Mouse (Mus musculus) spleen, adult 2 months (tissue): ENCODE measurements around the gene Calcoco1. TPM values are rescaled to one million over a fixed set of nuclear protein-coding genes. Genes with fewer than 3 reads are reported as not detected.
A peak's percentile ranks its signal among the peaks of the same experiment; 100 is the strongest.

ENCODE experiments used
- DNase-seq, 2 experiments: peaks; one replicate each; pipeline versions ENCODE4 v3.0.0 to v3.0.0-alpha.2; 2012 to 2021; ENCODE audit warnings: low spot score in 2 of 2, low read depth in 1 of 2
- H3K27ac ChIP-seq: fragments of 200-500 bp; 2 replicates; pipeline ENCODE4 v1.5.1; 2012; ENCODE audit warnings: low read length, inconsistent platforms; ENCODE audit not compliant: insufficient read depth
- H3K27me3 ChIP-seq: fragments of 200-500 bp; 2 replicates; pipeline ENCODE4 v1.6.1; 2012; ENCODE audit warnings: mild to moderate bottlenecking, moderate library complexity, low read length, inconsistent platforms; ENCODE audit not compliant: control insufficient read depth, insufficient read depth
- H3K36me3 ChIP-seq: fragments of 200-500 bp; 2 replicates; pipeline ENCODE4 v1.6.1; 2012; ENCODE audit warnings: mild to moderate bottlenecking, low read length, inconsistent platforms; ENCODE audit not compliant: control insufficient read depth, insufficient read depth
- H3K4me1 ChIP-seq: fragments of 200-500 bp; 2 replicates; pipeline ENCODE4 v1.6.1; 2011; ENCODE audit warnings: inconsistent platforms; ENCODE audit not compliant: control insufficient read depth, insufficient read depth, insufficient read length
- H3K4me3 ChIP-seq: fragments of 200-500 bp; 2 replicates; pipeline ENCODE4 v1.5.1; 2011; ENCODE audit warnings: mild to moderate bottlenecking, inconsistent platforms; ENCODE audit not compliant: insufficient read depth, insufficient read length; ENCODE audit errors: extremely low read depth
- CTCF ChIP-seq: fragments of 200-500 bp; IDR thresholded peaks from 2 replicates; pipeline ENCODE4 v1.5.1; 2011; ENCODE audit warnings: mild to moderate bottlenecking, inconsistent platforms; ENCODE audit not compliant: insufficient read depth, insufficient read length, insufficient replicate concordance; ENCODE audit errors: extremely low read depth
- POLR2A ChIP-seq: fragments of 200-500 bp; IDR thresholded peaks from 2 replicates; pipeline ENCODE4 v1.6.1; 2011; ENCODE audit warnings: low read depth, low read length, inconsistent platforms
- WGBS: fragments of 180-500 bp; shearing (Covaris S2); methylation state at CpG from one replicate; pipeline ENCODE4 v1.1.7; 2018; 5-methylcytosine and 5-hydroxymethylcytosine counted together
- polyA plus RNA-seq: library from polyadenylated mRNA; depleted of rRNA; stranded (reverse); fragments of >200 nt; gene quantifications from 2 replicates; pipeline ENCODE4 v1.2.3, GENCODE M21; 2012; rRNA removed

Calcoco1 gene
- polyA plus RNA-seq = 29.6 and 34.9 TPM in 2 replicates

DNA sequence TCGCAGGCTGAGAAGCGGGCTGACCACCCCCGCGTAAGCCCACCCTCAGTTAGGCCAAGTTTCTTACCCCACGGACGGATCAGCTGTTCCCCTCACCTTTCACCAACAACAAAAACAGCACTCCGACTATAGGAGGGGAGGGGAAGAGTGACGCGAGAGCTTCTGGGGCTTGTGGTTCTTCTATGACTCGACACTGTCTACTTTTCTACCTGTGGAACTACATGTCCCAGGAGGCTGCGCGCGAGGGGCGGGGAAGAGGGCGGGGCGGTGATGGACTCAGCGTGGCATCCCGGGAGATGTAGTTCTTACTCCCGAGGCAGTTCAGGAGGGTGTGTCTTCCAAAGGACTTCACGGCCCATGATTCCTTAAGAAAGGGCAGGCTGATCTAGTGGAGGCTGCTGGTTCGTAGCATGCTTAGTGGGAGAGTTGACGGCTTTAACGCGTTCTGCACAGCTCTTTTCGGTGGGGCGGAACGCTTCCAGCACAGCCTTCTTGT lies at the start of gene Calcoco1:
Gene Calcoco1 (minus strand): TSS at position 199 of the 496 bp plus-strand sequence.
- Histone ChIP-seq H3K4me1 (peaks cover 2% of the 10 kb centered on the region; the same call in 1 of the 2 replicates), H3K36me3 (peaks cover 4% of the 10 kb centered on the region), H3K27ac (0 out of 2 replicates have a peak within 1 kb of the TSS, but pooled peaks have one; percentile 24), H3K4me3 (peak within 1 kb of the TSS; percentile 74), H3K27me3 (no peaks in the 10 kb centered on the region)
- DNase-seq = peak; percentile 89
- 3% methylated on average over 27 of the region's 27 CpGs for WGBS
- TF ChIP-seq POLR2A (no peak), CTCF (no peak)

DNA sequence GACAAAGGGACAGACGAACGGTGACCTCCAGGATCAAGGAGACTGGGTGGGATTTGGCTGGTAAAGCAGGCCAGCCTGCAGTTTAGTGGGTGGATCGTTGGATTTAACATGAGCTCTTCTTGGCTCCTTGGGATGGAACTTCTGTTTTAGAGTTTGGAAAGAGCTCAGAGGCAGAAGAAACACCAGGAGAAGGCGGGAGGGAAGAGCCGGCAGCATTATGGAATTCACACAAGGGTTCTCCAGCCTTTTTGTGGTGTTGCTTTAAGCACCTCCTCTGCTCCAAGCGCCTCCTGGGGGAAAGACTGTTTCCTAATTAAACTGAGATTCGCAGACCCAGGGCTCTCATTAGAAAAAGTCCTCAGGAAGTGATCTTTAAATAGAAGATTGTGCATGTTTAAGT lies 48.9 kb upstream of the Calcoco1 start:
- DNase-seq = no peak
- Histone ChIP-seq H3K36me3 (no peaks in the 10 kb centered on the region), H3K4me1 (no peaks in the 10 kb centered on the region), H3K27ac (no peak overlapping the region), H3K4me3 (no peak overlapping the region), H3K27me3 (no peaks in the 10 kb centered on the region)
- TF ChIP-seq CTCF = no peak
- no peak for TF ChIP-seq POLR2A
- WGBS = 62% methylated on average over 7 of the region's 7 CpGs

DNA sequence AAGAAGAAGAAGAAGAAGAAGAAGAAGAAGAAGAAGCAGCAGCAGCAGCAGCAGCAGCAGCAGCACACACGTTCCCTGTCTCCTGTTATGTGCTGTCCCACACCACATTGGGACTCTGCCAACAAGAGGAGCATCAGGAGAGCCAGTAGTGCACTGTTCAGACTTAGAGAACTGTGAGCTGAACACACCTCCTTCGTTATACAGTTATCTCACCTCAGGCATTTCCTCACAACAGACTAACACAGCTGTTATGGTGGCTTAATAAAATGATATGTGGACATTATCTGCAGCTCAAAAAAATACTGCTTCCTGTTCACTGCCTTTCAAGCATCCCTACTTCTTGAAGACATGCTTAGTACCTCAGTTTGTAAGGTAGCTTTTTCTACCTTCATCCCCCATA lies 43.2 kb upstream of the Calcoco1 start:
- H3K27ac ChIP-seq = no peak overlapping the region
- TF ChIP-seq POLR2A (no peak), CTCF (no peak)
- no peaks in the 10 kb centered on the region for H3K36me3 ChIP-seq
- no peaks in the 10 kb centered on the region; the same call in 1 of the 2 replicates for H3K27me3 ChIP-seq
- no peaks in the 10 kb centered on the region for H3K4me1 ChIP-seq
- no peak for DNase-seq
- 35% methylated on average over 2 of the region's 2 CpGs for WGBS
- no peak overlapping the region for H3K4me3 ChIP-seq

- Histone ChIP-seq H3K27me3 (no peaks in the 10 kb centered on the region; the same call in 1 of the 2 replicates), H3K4me1 (no peaks in the 10 kb centered on the region), H3K36me3 (no peaks in the 10 kb centered on the region), H3K27ac (no peak overlapping the region), H3K4me3 (no peak overlapping the region)
- TF ChIP-seq POLR2A (no peak), CTCF (peak; percentile 18; the same call in 1 of the 2 replicates)
- no peak for DNase-seq
- 10% methylated on average over 7 of the region's 7 CpGs for WGBS
Measured at GRCm38 (mm10) chr15:102761745-102762378, 39.9 kb upstream of the Calcoco1 start.

DNA sequence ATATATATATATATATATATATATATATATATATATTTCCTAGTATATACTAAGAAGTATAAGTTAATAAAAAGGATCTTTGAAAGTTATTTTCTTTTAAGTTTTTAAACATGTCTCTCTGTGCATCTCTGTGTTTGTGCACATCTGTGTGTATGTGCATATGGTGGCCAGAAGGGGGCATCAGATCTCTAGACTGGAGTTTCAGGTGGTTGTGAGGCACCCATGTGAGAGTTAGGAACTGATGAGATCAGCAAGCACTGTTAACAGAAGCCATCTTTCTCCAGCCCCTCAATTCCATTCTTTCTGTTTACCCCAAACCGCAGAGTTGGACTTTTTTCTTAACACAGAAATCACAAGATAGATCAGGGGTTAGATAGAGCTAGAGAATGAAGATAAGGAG lies 35.7 kb upstream of the Calcoco1 start:
- Histone ChIP-seq H3K4me1 (no peaks in the 10 kb centered on the region), H3K4me3 (no peak overlapping the region), H3K36me3 (no peaks in the 10 kb centered on the region), H3K27ac (no peak overlapping the region), H3K27me3 (peaks cover 2% of the 10 kb centered on the region)
- DNase-seq = no peak
- TF ChIP-seq POLR2A (no peak), CTCF (no peak)
- 94% methylated on average over 1 of the region's 1 CpGs for WGBS

GRCm38 (mm10) chr15:102755053-102755452 lies 33.1 kb upstream of the Calcoco1 start:
- no peak for TF ChIP-seq POLR2A
- Histone ChIP-seq H3K4me1 (no peaks in the 10 kb centered on the region), H3K4me3 (no peak overlapping the region), H3K36me3 (no peaks in the 10 kb centered on the region), H3K27me3 (peaks cover 3% of the 10 kb centered on the region), H3K27ac (no peak overlapping the region)
- WGBS = 56% methylated on average over 5 of the region's 5 CpGs
- no peak for DNase-seq

GRCm38 (mm10) chr15:102754361-102754760 lies 32.4 kb upstream of the Calcoco1 start:
- 61% methylated on average over 7 of the region's 7 CpGs for WGBS
- Histone ChIP-seq H3K4me1 (no peaks in the 10 kb centered on the region; the same call in 1 of the 2 replicates), H3K27me3 (peaks cover 3% of the 10 kb centered on the region), H3K36me3 (no peaks in the 10 kb centered on the region), H3K27ac (no peak overlapping the region), H3K4me3 (no peak overlapping the region)
- DNase-seq = no peak
- TF ChIP-seq POLR2A (no peak), CTCF (no peak)
